Mouse (Mus musculus) neural tube, embryonic 11.5 days (tissue): ENCODE data around the gene Ddb1. TPM values are rescaled to one million over a fixed set of nuclear protein-coding genes. Genes with fewer than 3 reads are reported as not detected.

Source experiments
- ATAC-seq: fragments of 200-750 bp; cut with Nextera tagmentation; 2 replicates; pipeline ENCODE4 v1.8.0; 2017; ENCODE audit warnings: moderate number of reproducible peaks, mild to moderate bottlenecking, moderate TSS enrichment, moderate library complexity; ENCODE audit not compliant: insufficient read depth, low FRiP score, low TSS enrichment
- DNase-seq: peaks from one replicate; pipeline ENCODE4 v3.0.0-alpha.2; 2015; ENCODE audit warnings: low spot score
- H3K27ac ChIP-seq: fragments of 300-500 bp; sonication (generic); 2 replicates; pipeline ENCODE4 v1.5.1; 2014; ENCODE audit warnings: low read depth, mild to moderate bottlenecking, low read length
- H3K27me3 ChIP-seq: fragments of 300-500 bp; sonication (generic); 2 replicates; pipeline ENCODE4 v1.6.1; 2014; ENCODE audit warnings: mild to moderate bottlenecking, low read length, mixed read lengths; ENCODE audit not compliant: control insufficient read depth, insufficient read depth
- H3K36me3 ChIP-seq: fragments of 300-500 bp; sonication (generic); 2 replicates; pipeline ENCODE4 v1.6.1; 2014; ENCODE audit warnings: mild to moderate bottlenecking, low read length, moderate library complexity, mixed read lengths; ENCODE audit not compliant: control insufficient read depth, insufficient read depth
- H3K4me1 ChIP-seq: fragments of 300-500 bp; sonication (generic); 2 replicates; pipeline ENCODE4 v1.6.1; 2014; ENCODE audit warnings: low read length, mixed read lengths; ENCODE audit not compliant: control insufficient read depth, insufficient read depth
- H3K4me2 ChIP-seq: fragments of 300-500 bp; sonication (generic); 2 replicates; pipeline ENCODE4 v1.6.1; 2014; ENCODE audit warnings: low read depth, mild to moderate bottlenecking, moderate library complexity
- H3K4me3 ChIP-seq: fragments of 300-500 bp; sonication (generic); 2 replicates; pipeline ENCODE4 v1.5.1; 2014; ENCODE audit warnings: low read depth, low read length
- H3K9ac ChIP-seq: fragments of 300-500 bp; sonication (generic); 2 replicates; pipeline ENCODE4 v1.6.1; 2014; ENCODE audit warnings: mild to moderate bottlenecking, low read length
- H3K9me3 ChIP-seq: fragments of 300-500 bp; sonication (generic); 2 replicates; pipeline ENCODE4 v1.6.1; 2016; ENCODE audit warnings: low read length; ENCODE audit not compliant: control insufficient read depth
- WGBS: fragments of 180-500 bp; shearing (Covaris S2); extraction: QIAGEN DNeasy Blood & Tissue Kit; methylation state at CpG from one replicate; pipeline ENCODE4 v1.1.7; 2014; 5-methylcytosine and 5-hydroxymethylcytosine counted together
- polyA plus RNA-seq: library from polyadenylated mRNA; unstranded; fragments of >200 nt; fragmentation: Nextera tagmentation; extraction: Ambion mirVana; gene quantifications from 2 replicates; pipeline ENCODE4 v1.2.1, GENCODE M21; 2014

Ddb1 gene
- polyA plus RNA-seq, 1 experiment from 2014 or later: 460 TPM

DNA sequence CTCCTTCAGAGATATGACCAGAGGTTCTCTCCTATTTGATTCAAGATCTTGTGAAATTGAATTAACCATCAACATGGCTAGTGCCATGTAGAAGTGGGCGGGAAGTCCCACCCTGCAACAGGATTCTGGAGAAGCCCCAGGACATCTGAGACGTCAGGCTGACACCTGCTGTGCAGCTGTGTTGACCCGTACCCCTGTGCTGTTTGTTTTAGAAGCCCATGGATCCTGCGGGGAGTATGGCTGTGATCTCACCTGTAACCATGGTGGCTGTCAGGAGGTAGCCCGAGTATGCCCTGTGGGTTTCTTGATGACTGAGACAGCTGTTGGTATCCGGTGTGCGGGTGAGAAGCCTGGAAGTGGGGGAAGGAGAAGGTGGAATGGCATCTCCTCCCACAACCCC, 32.7 kb downstream of the Ddb1 start:
- Histone ChIP-seq H3K27ac (no peak overlapping the region), H3K4me1 (peaks cover 10% of the 10 kb centered on the region), H3K36me3 (no peaks in the 10 kb centered on the region), H3K9me3 (no peaks in the 10 kb centered on the region), H3K9ac (no peak overlapping the region), H3K4me2 (no peak overlapping the region), H3K4me3 (no peak overlapping the region), H3K27me3 (peaks cover 3% of the 10 kb centered on the region; the same call in 1 of the 2 replicates)
- ATAC-seq (no peak), DNase-seq (no peak)
- 54% methylated on average over 7 of the region's 7 CpGs for WGBS

DNA sequence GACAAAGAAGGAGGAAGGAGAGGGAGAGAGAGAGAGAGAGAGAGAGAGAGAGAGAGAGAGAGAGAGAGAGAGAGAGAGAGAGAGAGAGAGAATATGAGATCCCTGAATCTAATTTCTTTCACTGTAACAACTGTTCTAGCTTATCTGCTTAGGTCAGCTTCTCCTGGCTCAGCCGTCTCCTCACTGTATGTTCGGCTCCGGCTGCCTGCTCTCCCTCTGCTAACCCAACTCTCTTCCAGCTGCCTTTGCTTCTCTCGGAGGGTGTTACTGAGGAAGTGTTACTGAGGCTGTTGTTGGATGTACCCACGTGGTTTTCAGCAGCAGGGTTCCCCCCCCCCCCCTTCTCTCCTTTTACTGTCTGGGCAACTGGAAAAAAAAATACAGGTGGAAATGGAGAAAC, 35.0 kb downstream of the Ddb1 start:
- WGBS: 15% methylated on average over 5 of the region's 5 CpGs
- H3K27me3 ChIP-seq: peaks cover under 1% of the 10 kb centered on the region; the same call in 1 of the 2 replicates
- DNase-seq (no peak), ATAC-seq (no peak)
- H3K27ac ChIP-seq: no peak overlapping the region
- H3K4me3 ChIP-seq: no peak overlapping the region
- H3K9me3 ChIP-seq: no peaks in the 10 kb centered on the region
- no peaks in the 10 kb centered on the region for H3K36me3 ChIP-seq
- no peak overlapping the region for H3K9ac ChIP-seq
- H3K4me2 ChIP-seq: no peak overlapping the region
- peaks cover under 1% of the 10 kb centered on the region; the same call in 1 of the 2 replicates for H3K4me1 ChIP-seq

DNA sequence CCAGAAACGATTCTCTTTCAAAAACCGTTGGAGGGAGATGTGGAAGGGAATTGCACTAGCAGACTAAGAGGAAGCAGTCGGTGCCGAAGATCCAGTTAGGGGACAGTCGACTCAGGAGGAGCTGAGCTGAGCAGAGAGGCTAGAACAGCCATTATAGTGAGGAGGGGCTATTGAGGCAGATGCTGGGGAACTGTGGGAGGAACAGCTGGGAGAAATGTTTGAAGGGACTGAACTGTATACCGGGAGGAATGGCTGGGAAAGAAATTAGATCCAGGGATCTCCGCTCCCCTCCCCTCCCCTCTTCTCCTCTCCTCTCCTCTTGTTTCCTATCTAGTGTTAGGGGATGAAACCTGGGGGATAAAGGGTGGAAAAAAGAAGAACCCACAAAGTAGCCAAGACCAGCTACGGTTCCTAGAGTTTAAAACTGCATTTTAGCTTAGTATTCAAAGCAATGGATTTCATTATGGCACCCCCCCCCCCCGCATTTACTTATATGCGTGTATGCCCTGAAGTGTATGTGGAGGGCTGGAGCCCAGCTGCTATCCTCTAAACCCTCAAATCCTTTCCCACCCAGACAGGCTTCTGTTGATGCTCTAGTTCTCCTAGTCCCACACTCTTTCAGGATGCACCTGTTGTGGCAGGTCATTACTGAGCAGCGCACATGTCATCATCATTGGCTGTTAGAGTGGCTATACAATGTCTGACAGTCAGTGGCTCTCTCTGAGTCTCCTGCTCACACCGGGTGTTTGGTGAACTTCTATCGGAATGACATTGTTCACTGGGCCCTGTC, 35.7 kb downstream of the Ddb1 start:
- no peak for DNase-seq
- H3K4me1 ChIP-seq: no peaks in the 10 kb centered on the region
- no peaks in the 10 kb centered on the region for H3K36me3 ChIP-seq
- no peak overlapping the region for H3K9ac ChIP-seq
- no peaks in the 10 kb centered on the region for H3K27me3 ChIP-seq
- no peak overlapping the region for H3K27ac ChIP-seq
- ATAC-seq: no peak
- no peak overlapping the region for H3K4me3 ChIP-seq
- H3K9me3 ChIP-seq: no peaks in the 10 kb centered on the region
- H3K4me2 ChIP-seq: no peak overlapping the region
- 40% methylated on average over 13 of the region's 13 CpGs for WGBS

DNA sequence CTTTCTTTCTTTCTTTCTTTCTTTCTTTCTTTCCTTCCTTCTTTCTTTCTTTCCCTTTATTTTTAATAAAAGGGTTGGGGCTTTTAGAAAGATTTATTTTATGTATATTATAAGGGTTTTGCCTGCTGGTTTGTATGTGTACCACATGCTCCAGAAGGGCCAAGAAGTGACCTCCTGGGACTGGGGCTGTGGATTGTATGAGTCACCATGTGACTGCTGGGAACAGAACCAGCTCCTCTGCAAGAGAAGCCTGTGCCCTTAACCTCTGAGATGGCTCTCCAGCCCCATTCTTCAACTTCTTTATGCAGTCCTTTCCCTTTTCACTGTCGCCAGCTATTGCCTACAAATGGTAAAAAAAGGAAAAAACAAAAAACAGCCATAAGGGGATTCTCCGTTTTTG, 40.5 kb downstream of the Ddb1 start:
- 87% methylated on average over 2 of the region's 2 CpGs for WGBS
- Histone ChIP-seq H3K36me3 (no peaks in the 10 kb centered on the region), H3K4me1 (no peaks in the 10 kb centered on the region), H3K4me3 (no peak overlapping the region), H3K27ac (no peak overlapping the region), H3K9me3 (no peaks in the 10 kb centered on the region), H3K9ac (no peak overlapping the region), H3K4me2 (no peak overlapping the region), H3K27me3 (no peaks in the 10 kb centered on the region)
- DNase-seq (no peak), ATAC-seq (no peak)

DNA sequence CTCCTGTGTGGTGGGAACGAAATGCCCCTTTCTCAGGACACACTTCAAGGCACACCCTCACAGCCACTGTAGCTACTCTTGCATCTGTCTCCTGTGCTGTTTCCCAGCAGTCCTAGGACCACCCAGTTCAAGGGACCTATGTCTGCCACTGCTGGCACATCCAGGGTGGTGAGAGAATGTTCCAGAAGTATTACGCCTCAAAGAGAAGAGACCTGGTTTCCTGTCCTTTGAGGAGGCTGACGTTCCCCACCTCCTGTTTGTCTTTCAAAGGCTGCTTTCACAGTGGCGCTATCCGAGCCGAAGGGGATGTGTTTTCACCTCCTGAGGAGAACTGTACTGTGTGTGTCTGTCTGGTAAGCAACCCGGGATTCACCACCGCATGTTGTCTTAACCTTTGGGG, 43.0 kb downstream of the Ddb1 start:
- Histone ChIP-seq H3K4me3 (no peak overlapping the region), H3K27me3 (no peaks in the 10 kb centered on the region), H3K9me3 (no peaks in the 10 kb centered on the region), H3K36me3 (no peaks in the 10 kb centered on the region), H3K27ac (no peak overlapping the region), H3K9ac (no peak overlapping the region), H3K4me2 (no peak overlapping the region), H3K4me1 (no peaks in the 10 kb centered on the region)
- DNase-seq: no peak
- WGBS: 76% methylated on average over 8 of the region's 8 CpGs
- no peak for ATAC-seq

DNA sequence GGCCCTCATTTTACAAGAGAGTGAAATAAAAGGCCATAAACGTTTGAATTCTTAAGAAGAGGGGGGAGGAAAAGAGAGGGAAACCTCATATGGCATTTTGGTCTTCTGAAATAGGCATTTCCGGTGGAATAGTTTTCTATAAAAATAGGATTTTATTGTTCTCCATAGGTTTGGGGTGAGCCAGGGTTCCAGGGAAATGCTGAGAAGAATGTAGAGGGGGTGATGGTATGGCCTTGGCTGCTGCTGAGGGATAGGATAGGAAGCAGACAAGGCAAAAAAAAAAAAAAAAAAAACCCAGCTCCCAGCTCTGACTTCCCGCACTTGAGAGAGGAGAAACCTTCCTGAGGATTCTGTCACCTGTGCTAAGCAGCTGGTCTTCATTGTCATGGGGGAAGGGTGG, 50.9 kb downstream of the Ddb1 start:
- 51% methylated on average over 2 of the region's 3 CpGs for WGBS
- Histone ChIP-seq H3K27ac (no peak overlapping the region), H3K4me2 (no peak overlapping the region), H3K9ac (no peak overlapping the region), H3K9me3 (no peaks in the 10 kb centered on the region), H3K36me3 (no peaks in the 10 kb centered on the region), H3K4me3 (no peak overlapping the region), H3K27me3 (no peaks in the 10 kb centered on the region), H3K4me1 (no peaks in the 10 kb centered on the region)
- no peak for DNase-seq
- ATAC-seq: no peak

DNA sequence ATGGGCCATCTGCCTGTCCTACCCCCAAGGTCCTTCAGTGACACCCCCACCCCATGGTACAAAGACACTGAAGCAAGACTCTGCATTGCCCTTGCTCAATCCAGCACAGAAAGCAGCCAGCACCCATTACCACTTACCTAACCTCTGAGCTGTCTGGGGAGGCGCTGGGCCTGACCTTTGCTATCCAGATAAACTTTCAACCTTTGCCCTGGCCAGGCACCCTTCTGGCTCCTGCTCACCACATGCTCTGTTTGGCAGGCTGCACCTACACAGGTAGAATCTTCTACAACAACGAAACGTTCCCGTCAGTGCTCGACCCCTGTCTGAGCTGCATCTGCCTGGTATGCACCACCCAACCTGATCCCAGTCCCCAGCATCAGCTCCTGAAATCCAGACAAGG, 52.6 kb downstream of the Ddb1 start:
- Histone ChIP-seq H3K4me2 (no peak overlapping the region), H3K36me3 (no peaks in the 10 kb centered on the region), H3K9ac (no peak overlapping the region), H3K9me3 (no peaks in the 10 kb centered on the region), H3K27ac (no peak overlapping the region), H3K4me1 (no peaks in the 10 kb centered on the region), H3K27me3 (no peaks in the 10 kb centered on the region), H3K4me3 (no peak overlapping the region)
- 83% methylated on average over 5 of the region's 5 CpGs for WGBS
- ATAC-seq (no peak), DNase-seq (no peak)

DNA sequence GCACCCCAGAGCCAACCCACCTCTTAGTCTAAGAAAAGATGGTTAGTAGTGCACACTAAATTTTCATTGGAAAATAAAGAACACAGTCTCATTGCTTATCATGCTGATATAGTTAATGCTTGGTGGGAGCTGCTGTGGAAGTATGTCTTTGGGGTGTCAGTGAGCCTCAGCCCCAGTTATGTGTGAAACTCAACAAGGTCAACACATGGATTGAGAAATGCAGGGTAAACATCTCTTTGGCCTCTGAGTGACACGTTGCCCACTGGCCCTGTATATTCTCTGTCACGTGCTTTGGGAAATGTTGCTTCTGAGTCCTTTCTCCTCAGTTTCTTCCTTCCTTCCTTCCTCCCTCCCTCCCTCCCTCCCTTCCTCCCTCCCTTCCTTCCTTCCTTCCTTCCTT, 53.3 kb downstream of the Ddb1 start:
- Histone ChIP-seq H3K9ac (no peak overlapping the region), H3K4me3 (no peak overlapping the region), H3K27ac (no peak overlapping the region), H3K4me1 (no peaks in the 10 kb centered on the region), H3K27me3 (no peaks in the 10 kb centered on the region), H3K9me3 (no peaks in the 10 kb centered on the region), H3K4me2 (no peak overlapping the region), H3K36me3 (no peaks in the 10 kb centered on the region)
- ATAC-seq (no peak), DNase-seq (no peak)
- 86% methylated on average over 2 of the region's 2 CpGs for WGBS

DNA sequence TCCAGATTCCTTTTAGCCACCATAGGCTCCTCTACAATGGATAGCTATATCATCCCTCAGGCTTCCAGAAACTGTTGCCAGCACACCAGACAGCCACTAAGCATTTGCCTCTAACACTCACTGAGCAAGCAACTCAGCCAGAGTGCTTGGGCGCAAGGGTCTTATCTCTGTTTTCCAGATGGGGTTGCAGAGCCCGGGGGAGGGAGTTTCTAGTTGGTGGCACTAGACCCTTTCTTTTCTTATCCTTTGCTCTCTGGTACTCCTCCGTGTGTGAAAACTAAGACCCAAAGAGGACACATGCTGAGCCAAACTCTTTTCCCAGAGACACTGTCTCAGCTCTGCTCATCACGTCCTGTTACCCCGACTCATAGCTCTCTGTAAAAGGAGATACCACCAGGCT, 56.2 kb downstream of the Ddb1 start:
- Histone ChIP-seq H3K4me3 (no peak overlapping the region), H3K4me2 (no peak overlapping the region), H3K27me3 (no peaks in the 10 kb centered on the region), H3K4me1 (no peaks in the 10 kb centered on the region), H3K36me3 (no peaks in the 10 kb centered on the region), H3K27ac (no peak overlapping the region), H3K9me3 (no peaks in the 10 kb centered on the region), H3K9ac (no peak overlapping the region)
- no peak for DNase-seq
- ATAC-seq: no peak
- WGBS: 82% methylated on average over 5 of the region's 5 CpGs
